9 mouse cellular contexts compared by ENCODE assay signal in the genomic region with DNA sequence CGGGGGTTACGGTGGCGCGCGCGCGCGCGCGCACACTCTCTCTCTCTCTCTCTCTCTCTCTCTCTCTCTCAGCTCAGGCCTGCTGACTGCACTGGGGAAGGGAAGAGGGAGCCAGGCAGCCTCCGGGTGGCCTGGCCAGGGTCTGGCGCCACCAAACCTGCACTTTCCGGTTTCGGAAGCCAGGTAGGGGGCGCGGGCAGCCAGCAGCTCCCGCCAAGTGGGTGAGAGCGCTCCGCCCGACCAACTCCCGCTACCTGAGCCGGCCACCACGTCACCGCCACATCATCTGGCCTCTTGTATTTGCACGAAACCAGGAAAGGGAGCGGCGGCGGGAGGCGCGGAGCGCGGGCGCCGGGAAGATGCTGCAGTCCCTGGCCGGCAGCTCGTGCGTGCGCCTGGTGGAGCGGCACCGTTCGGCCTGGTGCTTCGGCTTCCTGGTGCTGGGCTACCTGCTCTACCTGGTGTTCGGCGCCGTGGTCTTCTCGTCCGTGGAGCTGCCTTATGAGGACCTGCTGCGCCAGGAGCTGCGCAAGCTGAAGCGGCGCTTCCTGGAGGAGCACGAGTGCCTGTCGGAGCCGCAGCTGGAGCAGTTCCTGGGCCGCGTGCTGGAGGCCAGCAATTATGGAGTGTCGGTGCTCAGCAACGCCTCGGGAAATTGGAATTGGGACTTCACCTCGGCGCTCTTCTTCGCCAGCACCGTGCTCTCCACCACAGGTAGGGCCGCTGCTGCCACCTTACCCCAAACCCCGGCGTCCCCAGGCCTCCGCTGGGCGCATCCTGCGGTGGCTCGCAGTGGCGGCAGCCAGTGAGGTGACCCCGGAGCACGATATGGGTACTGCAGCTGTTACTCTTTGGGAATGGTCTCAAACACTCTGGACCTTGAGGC. TPM values are rescaled to one million over a fixed set of nuclear protein-coding genes. Genes with fewer than 3 reads are reported as not detected.
DNase-seq lines count a peak whose midpoint lies in the region; ATAC-seq and TF ChIP-seq lines count a peak whose summit lies in the region.
"Had no signal": no experiment of that assay in that cellular context is flagged by ENCODE, and none has a peak within 500 bp of the region (broad histone marks: within the 10 kb centered on the region; RNA-seq: fewer than 3 reads in every experiment).

A gene (plus strand): TSS at position 70 of the 886 bp plus-strand sequence.

- peak within 1 kb of the TSS; percentile 84 for H3K9ac ChIP-seq in forebrain, postnatal 0 days
- H3K9ac ChIP-seq in midbrain, embryonic 12.5 days (replicated peaks): peak within 1 kb of the TSS; percentile 62

- H3K9me3 ChIP-seq in forebrain, postnatal 0 days (ENCODE audit: low read length): no peaks in the 10 kb centered on the region
- no peaks in the 10 kb centered on the region for H3K9me3 ChIP-seq in midbrain, embryonic 12.5 days

- intact Hi-C loops in left cerebral cortex, postnatal 4 days (cut with DNase I): no loop called here

- no peaks in the 10 kb centered on the region for H3K36me3 ChIP-seq in forebrain, postnatal 0 days (ENCODE audit: insufficient read depth)
- no peaks in the 10 kb centered on the region for H3K36me3 ChIP-seq in midbrain, embryonic 12.5 days

- peak within 1 kb of the TSS; percentile 83 for H3K27ac ChIP-seq in forebrain, postnatal 0 days (ENCODE audit: low read depth, low read length)
- H3K27ac ChIP-seq in midbrain, embryonic 12.5 days (replicated peaks): no peak within 1 kb of the TSS

- ATAC-seq in forebrain, postnatal 0 days: peak; percentile 86
- ATAC-seq in midbrain, embryonic 12.5 days (ENCODE audit: low FRiP score, low read depth): peak; percentile 65

- peak; percentile 27; the same call in 1 of the 2 replicates for TF ChIP-seq CTCF in forebrain, postnatal 0 days (IDR thresholded peaks at IDR 0.05; ENCODE audit: low read depth)

- peak; percentile 82 for DNase-seq in R1 (ENCODE audit: low read depth, low spot score)
- DNase-seq in cerebellum, adult 18-20 months: peak; percentile 91 to 92
- peak; percentile 73 for DNase-seq in forebrain, postnatal 0 days
- peak; percentile 77 for DNase-seq in kidney, adult 18-20 months
- DNase-seq in left cerebral cortex, postnatal 4 days: peak; percentile 62
- DNase-seq in testis, postnatal 10 days (ENCODE audit: low spot score): peak; percentile 55
- DNase-seq in spleen, adult 18-20 months: no peak

- H3K4me1 ChIP-seq in forebrain, postnatal 0 days (ENCODE audit: insufficient read depth): peaks cover 22% of the 10 kb centered on the region
- H3K4me1 ChIP-seq in midbrain, embryonic 12.5 days: peaks cover 11% of the 10 kb centered on the region

- H3K4me3 ChIP-seq in forebrain, postnatal 0 days (ENCODE audit: low read depth, low read length): peak within 1 kb of the TSS; percentile 64
- peak within 1 kb of the TSS; percentile 63 for H3K4me3 ChIP-seq in midbrain, embryonic 12.5 days

- WGBS in forebrain, postnatal 0 days: 2% methylated on average over 73 of the region's 73 CpGs
- WGBS in midbrain, embryonic 12.5 days: under 1% methylated on average over 72 of the region's 73 CpGs

- H3K27me3 ChIP-seq in forebrain, postnatal 0 days (ENCODE audit: insufficient read depth, low read length): no peaks in the 10 kb centered on the region; the same call in 1 of the 2 replicates
- peaks cover 66% of the 10 kb centered on the region for H3K27me3 ChIP-seq in midbrain, embryonic 12.5 days

- H3K4me2 ChIP-seq in forebrain, postnatal 0 days (ENCODE audit: low read depth): peak within 1 kb of the TSS; percentile 82
- peak within 1 kb of the TSS; percentile 91 for H3K4me2 ChIP-seq in midbrain, embryonic 12.5 days (replicated peaks)

RNA-seq across cellular contexts. Expression of the gene that starts here (rescaled TPM):
- 43.6 and 43.9 TPM in 2 replicates for total RNA-seq in forebrain, postnatal 0 days (2014; rRNA removed)
- polyA plus RNA-seq in forebrain, postnatal 0 days (2015; fragmentation: Nextera tagmentation; extraction: Ambion mirVana): 32.3 and 38.8 TPM in 2 replicates
- 10 to 100 TPM; 25.1 to 26.1 TPM for total RNA-seq in left cerebral cortex, postnatal 4 days (2021)
- polyA plus RNA-seq in midbrain, embryonic 12.5 days (2016; fragmentation: Nextera tagmentation; extraction: Ambion mirVana): 4.3 and 5.1 TPM in 2 replicates
- total RNA-seq: common myeloid progenitor, adult 5-6 weeks had no signal

Comparison
In these comparisons a context has a peak if more than half of its experiments do, and no peak if none do; other contexts are left out.
1. DNase-seq: peak in R1 (single experiment), cerebellum, adult 18-20 months (2 of 2), forebrain, postnatal 0 days (single experiment), kidney, adult 18-20 months (single experiment), left cerebral cortex, postnatal 4 days (single experiment) and testis, postnatal 10 days (single experiment); none in spleen, adult 18-20 months (0 of 2).